Mouse (Mus musculus): ENCODE data around the gene Mettl13.
A peak's percentile ranks its signal among the peaks of the same experiment; 100 is the strongest.

DNA sequence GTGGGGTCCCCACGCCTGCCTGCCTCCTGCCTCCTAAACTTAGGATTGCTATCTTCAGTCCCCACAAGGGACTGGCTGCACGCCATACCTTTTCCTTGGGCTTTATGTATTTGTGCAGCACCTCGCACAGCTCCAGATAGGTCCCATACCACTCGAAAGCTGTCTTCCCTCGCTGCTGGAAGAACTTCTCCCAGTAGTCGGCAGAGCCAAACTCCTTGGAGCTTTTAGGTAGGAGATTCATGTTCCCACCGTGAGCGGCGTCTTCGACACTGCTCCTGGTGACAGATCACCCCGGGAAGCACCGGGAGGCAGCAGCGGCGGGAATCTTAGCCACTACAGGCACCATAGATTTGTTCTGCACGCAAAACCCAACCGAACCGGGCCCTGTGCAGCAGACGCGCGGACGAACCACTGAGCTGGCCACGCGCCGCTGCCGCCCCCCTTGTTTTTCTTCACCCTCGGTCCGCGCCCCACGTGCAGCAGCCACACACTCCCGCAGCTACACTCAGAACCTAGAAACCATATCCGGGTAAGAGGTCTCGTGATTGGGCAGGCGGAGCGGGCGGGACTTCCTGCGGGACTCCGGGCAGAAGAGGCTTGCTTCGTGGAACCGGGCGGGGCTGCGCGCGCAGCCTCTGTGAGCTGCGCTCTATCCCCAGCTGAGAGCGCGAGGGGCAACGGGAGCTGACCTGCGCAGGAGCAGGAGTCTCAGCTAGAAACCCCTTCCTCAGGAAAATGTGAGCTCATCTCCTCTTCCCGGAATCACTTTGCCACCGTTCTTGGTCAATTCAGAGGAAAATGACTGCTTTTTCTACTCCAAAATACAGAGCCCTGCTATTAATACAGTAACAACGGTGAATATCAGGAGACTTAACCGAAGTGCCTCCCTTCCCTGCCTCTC lies at the start of gene Mettl13:
- TF ChIP-seq EP300 (optimal IDR thresholded peaks at IDR 0.05) = no peak
- TF ChIP-seq CTCF (IDR thresholded peaks at IDR 0.05; ENCODE audit: low read depth) = peak; percentile 2; the same call in 1 of the 2 replicates
